ENCODE assay signal across 9 mouse cellular contexts in genomic region chr1:162358036-162358435, GRCm38 (mm10).
DNase-seq lines count a peak whose midpoint lies in the region; ATAC-seq and TF ChIP-seq lines count a peak whose summit lies in the region.
"Had no signal": no experiment of that assay in that cellular context is flagged by ENCODE, and none has a peak within 500 bp of the region (broad histone marks: within the 10 kb centered on the region; RNA-seq: fewer than 3 reads in every experiment).

No protein-coding gene starts in this region.

- no peak overlapping the region for H3K4me2 ChIP-seq in heart, postnatal 0 days (ENCODE audit: low read depth, low read length)
- H3K4me2 ChIP-seq: lung, embryonic 15.5 days had no signal

- H3K4me1 ChIP-seq in G1E (ENCODE audit: insufficient read depth, low read depth, low read length), result no peaks in the 10 kb centered on the region
- peaks cover 6% of the 10 kb centered on the region for H3K4me1 ChIP-seq in heart, postnatal 0 days (ENCODE audit: control insufficient read depth, insufficient read depth)

- no peaks in the 10 kb centered on the region for H3K36me3 ChIP-seq in G1E (replicated peaks)
- H3K36me3 ChIP-seq in heart, postnatal 0 days (replicated peaks; ENCODE audit: control insufficient read depth, insufficient read depth, low read length), result no peaks in the 10 kb centered on the region
- H3K36me3 ChIP-seq: lung, embryonic 15.5 days had no signal

- no peak overlapping the region for H3K4me3 ChIP-seq in G1E (ENCODE audit: low read depth, low read length)
- H3K4me3 ChIP-seq in heart, postnatal 0 days (ENCODE audit: low read depth, low read length), result no peak overlapping the region
- H3K4me3 ChIP-seq: lung, embryonic 15.5 days had no signal

- no peak overlapping the region for H3K9ac ChIP-seq in heart, postnatal 0 days (replicated peaks; ENCODE audit: low read depth, low read length)
- H3K9ac ChIP-seq: lung, embryonic 15.5 days had no signal

- H3K9me3 ChIP-seq in G1E (replicated peaks), result no peaks in the 10 kb centered on the region
- H3K9me3 ChIP-seq in heart, postnatal 0 days (replicated peaks; ENCODE audit: control insufficient read depth, low read length), result no peaks in the 10 kb centered on the region
- H3K9me3 ChIP-seq: lung, embryonic 15.5 days had no signal

- no peaks in the 10 kb centered on the region for H3K27me3 ChIP-seq in G1E (ENCODE audit: insufficient read depth, low read length)
- H3K27me3 ChIP-seq in heart, postnatal 0 days (ENCODE audit: control insufficient read depth, insufficient read depth, low read length), result no peaks in the 10 kb centered on the region
- H3K27me3 ChIP-seq: lung, embryonic 15.5 days had no signal

- 31% methylated on average over 8 of the region's 8 CpGs for WGBS in heart, postnatal 0 days

- DNase-seq in kidney, adult 8-10 months, result peak; percentile 32 to 55
- DNase-seq in kidney, adult 11 months, result no peak
- peak; percentile 5 for DNase-seq in G1E (ENCODE audit: low spot score)
- peak; percentile 58 for DNase-seq in heart, postnatal 0 days (ENCODE audit: low spot score)
- DNase-seq in lung, postnatal 14 days, result peak; percentile 39
- DNase-seq in spleen, postnatal 14 days (ENCODE audit: low spot score in 2 of 2), result no peak

- ATAC-seq in G1E (ENCODE audit: extremely low read depth, insufficient number of reproducible peaks, low FRiP score, poor library complexity, severe bottlenecking), result no peak
- 0 out of 2 replicates have a peak, but pooled peaks have one; percentile 38 for ATAC-seq in cerebellum, adult (ENCODE audit: insufficient number of reproducible peaks, low FRiP score, low TSS enrichment)
- 0 out of 2 replicates have a peak, but pooled peaks have one; percentile 36 for ATAC-seq in heart, postnatal 0 days (ENCODE audit: insufficient read depth, low read depth)
- no peak for ATAC-seq in inflammation-experienced regulatory T-cells, adult 6 months

- TF ChIP-seq EP300 in heart, postnatal 0 days (IDR thresholded peaks at IDR 0.05; ENCODE audit: low read depth), result no peak

- no peak overlapping the region for H3K27ac ChIP-seq in heart, postnatal 0 days (ENCODE audit: low read depth)
- H3K27ac ChIP-seq: lung, embryonic 15.5 days had no signal

- TF ChIP-seq CTCF in G1E (IDR thresholded peaks at IDR 0.05; ENCODE audit: low read depth, low read length), result 0 out of 2 replicates have a peak, but pooled peaks have one; percentile 24
- peak; percentile 71 for TF ChIP-seq CTCF in heart, postnatal 0 days (IDR thresholded peaks at IDR 0.05; ENCODE audit: low read depth)

Comparison
In these comparisons a context has a peak if more than half of its experiments do, and no peak if none do; other contexts are left out.
1. DNase-seq: peak in kidney, adult 8-10 months (2 of 2), G1E (single experiment), heart, postnatal 0 days (single experiment) and lung, postnatal 14 days (single experiment); none in kidney, adult 11 months (single experiment) and spleen, postnatal 14 days (0 of 2).
2. ATAC-seq: peak in cerebellum, adult (single experiment) and heart, postnatal 0 days (single experiment); none in G1E (single experiment) and inflammation-experienced regulatory T-cells, adult 6 months (single experiment).